Mouse (Mus musculus): Measurements from ENCODE around the gene Ube2cbp. TPM values are rescaled to one million over a fixed set of nuclear protein-coding genes. Genes with fewer than 3 reads are reported as not detected.

Ube2cbp gene
- polyA plus RNA-seq, 1 experiment from 2014 or later: 7.2 TPM

- no peak for TF ChIP-seq CTCF (IDR thresholded peaks at IDR 0.05; ENCODE audit: low read depth)
- no peak overlapping the region for H3K27ac ChIP-seq (ENCODE audit: low read depth)
- ATAC-seq (ENCODE audit: insufficient read depth) (no peak), DNase-seq (no peak)
- H3K9ac ChIP-seq: no peak overlapping the region
- H3K4me1 ChIP-seq (ENCODE audit: insufficient read depth): 0 out of 2 replicates have a peak, but pooled peaks cover 2% of the 10 kb centered on the region
- H3K9me3 ChIP-seq (ENCODE audit: low read depth, low read length): no peaks in the 10 kb centered on the region; the same call in 1 of the 2 replicates
- H3K4me3 ChIP-seq (ENCODE audit: low read depth, low read length): no peak overlapping the region
- no peak overlapping the region for H3K4me2 ChIP-seq
- H3K27me3 ChIP-seq (ENCODE audit: insufficient read depth, low read length): no peaks in the 10 kb centered on the region
- no peaks in the 10 kb centered on the region for H3K36me3 ChIP-seq (ENCODE audit: insufficient read depth)
Observed at GRCm38 (mm10) chr9:86391467-86391866, 73.3 kb downstream of the Ube2cbp start.

GRCm38 (mm10) chr9:86390713-86391112 is 74.0 kb downstream of the Ube2cbp start:
- no peak for TF ChIP-seq CTCF (IDR thresholded peaks at IDR 0.05; ENCODE audit: low read depth)
- no peak overlapping the region for H3K4me2 ChIP-seq
- 81% methylated on average over 2 of the region's 2 CpGs for WGBS
- H3K27me3 ChIP-seq (ENCODE audit: insufficient read depth, low read length): no peaks in the 10 kb centered on the region
- ATAC-seq (ENCODE audit: insufficient read depth) (no peak), DNase-seq (no peak)
- H3K27ac ChIP-seq (ENCODE audit: low read depth): no peak overlapping the region
- no peaks in the 10 kb centered on the region for H3K36me3 ChIP-seq (ENCODE audit: insufficient read depth)
- H3K4me1 ChIP-seq (ENCODE audit: insufficient read depth): 0 out of 2 replicates have a peak, but pooled peaks cover 2% of the 10 kb centered on the region
- no peaks in the 10 kb centered on the region; the same call in 1 of the 2 replicates for H3K9me3 ChIP-seq (ENCODE audit: low read depth, low read length)
- no peak overlapping the region for H3K9ac ChIP-seq
- H3K4me3 ChIP-seq (ENCODE audit: low read depth, low read length): no peak overlapping the region

GRCm38 (mm10) chr9:86388538-86388937 is 76.2 kb downstream of the Ube2cbp start:
- no peak for TF ChIP-seq CTCF (IDR thresholded peaks at IDR 0.05; ENCODE audit: low read depth)
- no peaks in the 10 kb centered on the region for H3K27me3 ChIP-seq (ENCODE audit: insufficient read depth, low read length)
- H3K36me3 ChIP-seq (ENCODE audit: insufficient read depth): no peaks in the 10 kb centered on the region
- no peaks in the 10 kb centered on the region; the same call in 1 of the 2 replicates for H3K9me3 ChIP-seq (ENCODE audit: low read depth, low read length)
- H3K27ac ChIP-seq (ENCODE audit: low read depth): no peak overlapping the region
- H3K4me1 ChIP-seq (ENCODE audit: insufficient read depth): no peaks in the 10 kb centered on the region
- H3K4me3 ChIP-seq (ENCODE audit: low read depth, low read length): no peak overlapping the region
- 33% methylated on average over 4 of the region's 4 CpGs for WGBS
- DNase-seq (no peak), ATAC-seq (ENCODE audit: insufficient read depth) (no peak)
- no peak overlapping the region for H3K9ac ChIP-seq
- no peak overlapping the region for H3K4me2 ChIP-seq

GRCm38 (mm10) chr9:86376923-86377322 is 87.8 kb downstream of the Ube2cbp start:
- Histone ChIP-seq H3K27ac (ENCODE audit: low read depth) (no peak overlapping the region), H3K9me3 (ENCODE audit: low read depth, low read length) (no peaks in the 10 kb centered on the region), H3K4me1 (ENCODE audit: insufficient read depth) (no peaks in the 10 kb centered on the region; the same call in 1 of the 2 replicates), H3K4me3 (ENCODE audit: low read depth, low read length) (no peak overlapping the region), H3K36me3 (ENCODE audit: insufficient read depth) (no peaks in the 10 kb centered on the region), H3K9ac (no peak overlapping the region), H3K4me2 (no peak overlapping the region), H3K27me3 (ENCODE audit: insufficient read depth, low read length) (no peaks in the 10 kb centered on the region)
- WGBS: 17% methylated on average over 2 of the region's 2 CpGs
- peak; percentile 85; the same call in 1 of the 2 replicates for ATAC-seq (ENCODE audit: insufficient read depth)
- TF ChIP-seq CTCF (IDR thresholded peaks at IDR 0.05; ENCODE audit: low read depth): no peak
- no peak for DNase-seq

GRCm38 (mm10) chr9:86372783-86373567 is 91.8 kb downstream of the Ube2cbp start:
- no peak overlapping the region for H3K27ac ChIP-seq (ENCODE audit: low read depth)
- H3K4me3 ChIP-seq (ENCODE audit: low read depth, low read length): no peak overlapping the region
- peak; percentile 27 for DNase-seq
- no peaks in the 10 kb centered on the region for H3K36me3 ChIP-seq (ENCODE audit: insufficient read depth)
- no peaks in the 10 kb centered on the region for H3K9me3 ChIP-seq (ENCODE audit: low read depth, low read length)
- 37% methylated on average over 12 of the region's 12 CpGs for WGBS
- no peak for TF ChIP-seq CTCF (IDR thresholded peaks at IDR 0.05; ENCODE audit: low read depth)
- no peaks in the 10 kb centered on the region; the same call in 1 of the 2 replicates for H3K4me1 ChIP-seq (ENCODE audit: insufficient read depth)
- no peak overlapping the region for H3K9ac ChIP-seq
- H3K27me3 ChIP-seq (ENCODE audit: insufficient read depth, low read length): no peaks in the 10 kb centered on the region
- no peak overlapping the region for H3K4me2 ChIP-seq
- ATAC-seq (ENCODE audit: insufficient read depth): no peak

- H3K4me1 ChIP-seq (ENCODE audit: insufficient read depth): no peaks in the 10 kb centered on the region; the same call in 1 of the 2 replicates
- H3K9ac ChIP-seq: no peak overlapping the region
- ATAC-seq (ENCODE audit: insufficient read depth): no peak
Observed at GRCm38 (mm10) chr9:86369208-86369607, 95.5 kb downstream of the Ube2cbp start.

GRCm38 (mm10) chr9:86360536-86360935 is 104.2 kb downstream of the Ube2cbp start:
- no peak for TF ChIP-seq CTCF (IDR thresholded peaks at IDR 0.05; ENCODE audit: low read depth)
- ATAC-seq (ENCODE audit: insufficient read depth): peak; percentile 74
- Histone ChIP-seq H3K4me2 (no peak overlapping the region), H3K4me1 (ENCODE audit: insufficient read depth) (no peaks in the 10 kb centered on the region), H3K27ac (ENCODE audit: low read depth) (no peak overlapping the region), H3K4me3 (ENCODE audit: low read depth, low read length) (no peak overlapping the region), H3K27me3 (ENCODE audit: insufficient read depth, low read length) (no peaks in the 10 kb centered on the region), H3K36me3 (ENCODE audit: insufficient read depth) (no peaks in the 10 kb centered on the region), H3K9ac (no peak overlapping the region), H3K9me3 (ENCODE audit: low read depth, low read length) (no peaks in the 10 kb centered on the region)
- 57% methylated on average over 9 of the region's 9 CpGs for WGBS
- DNase-seq: peak; percentile 71

More at GRCm38 (mm10) chr9:86369208-86369607, 95.5 kb downstream of the Ube2cbp start:
- Histone ChIP-seq H3K27ac (ENCODE audit: low read depth) (no peak overlapping the region), H3K9me3 (ENCODE audit: low read depth, low read length) (no peaks in the 10 kb centered on the region), H3K27me3 (ENCODE audit: insufficient read depth, low read length) (no peaks in the 10 kb centered on the region), H3K4me2 (no peak overlapping the region), H3K36me3 (ENCODE audit: insufficient read depth) (no peaks in the 10 kb centered on the region), H3K4me3 (ENCODE audit: low read depth, low read length) (no peak overlapping the region)
- TF ChIP-seq CTCF (IDR thresholded peaks at IDR 0.05; ENCODE audit: low read depth): no peak
- no peak for DNase-seq
- 79% methylated on average over 4 of the region's 4 CpGs for WGBS
